Mouse (Mus musculus): ENCODE measurements around the gene Slain2. TPM values are rescaled to one million over a fixed set of nuclear protein-coding genes. Genes with fewer than 3 reads are reported as not detected.
"Not testable (repeated sequence)": the region's sequence is repeated elsewhere in the genome, so short reads cannot be mapped to it uniquely, and the experiment has no call there.

Gene Slain2
- polyA plus RNA-seq, 1 experiment from 2014 or later = 17.4 TPM

GRCm38 (mm10) chr5:72972934-72973333, 58.8 kb downstream of the Slain2 start:
- 0 out of 2 replicates have a peak, but pooled peaks have one; percentile 40 for ATAC-seq (ENCODE audit: low read depth)
- Histone ChIP-seq H3K4me2 (no peak overlapping the region), H3K27me3 (no peaks in the 10 kb centered on the region), H3K27ac (replicated peaks) (no peak overlapping the region), H3K9me3 (no peaks in the 10 kb centered on the region), H3K9ac (no peak overlapping the region), H3K4me3 (no peak overlapping the region), H3K36me3 (peaks cover 68% of the 10 kb centered on the region), H3K4me1 (replicated peaks) (no peaks in the 10 kb centered on the region)
- 56% methylated on average over 5 of the region's 5 CpGs for WGBS

- ATAC-seq (ENCODE audit: low read depth) = no peak
- peaks cover 62% of the 10 kb centered on the region for H3K36me3 ChIP-seq
- no peaks in the 10 kb centered on the region for H3K4me1 ChIP-seq (replicated peaks)
- no peak within 1 kb of the TSS for H3K4me2 ChIP-seq
- H3K9ac ChIP-seq = no peak within 1 kb of the TSS
- 94% methylated on average over 7 of the region's 7 CpGs for WGBS
- no peaks in the 10 kb centered on the region for H3K9me3 ChIP-seq
- no peak within 1 kb of the TSS for H3K27ac ChIP-seq (replicated peaks)
- no peaks in the 10 kb centered on the region for H3K27me3 ChIP-seq
- no peak within 1 kb of the TSS for H3K4me3 ChIP-seq
Observed at GRCm38 (mm10) chr5:72974602-72975001, 60.5 kb downstream of the Slain2 start, which contains the start of gene Gm10135. Gene Gm10135 (minus strand): TSS chr5:72974702.

- WGBS = 78% methylated on average over 6 of the region's 6 CpGs
- ATAC-seq (ENCODE audit: low read depth) = no peak
- H3K27me3 ChIP-seq = no peaks in the 10 kb centered on the region
Observed at GRCm38 (mm10) chr5:72975996-72976395, 61.9 kb downstream of the Slain2 start.

GRCm38 (mm10) chr5:72976539-72976938, 62.4 kb downstream of the Slain2 start:
- H3K36me3 ChIP-seq = peaks cover 66% of the 10 kb centered on the region
- no peak for ATAC-seq (ENCODE audit: low read depth)
- WGBS = 91% methylated on average over 4 of the region's 4 CpGs
- no peaks in the 10 kb centered on the region for H3K27me3 ChIP-seq
- no peak overlapping the region for H3K4me2 ChIP-seq
- H3K4me3 ChIP-seq = no peak overlapping the region
- H3K27ac ChIP-seq (replicated peaks) = no peak overlapping the region
- H3K9ac ChIP-seq = no peak overlapping the region
- no peaks in the 10 kb centered on the region for H3K9me3 ChIP-seq
- no peaks in the 10 kb centered on the region for H3K4me1 ChIP-seq (replicated peaks)

More at GRCm38 (mm10) chr5:72975996-72976395, 61.9 kb downstream of the Slain2 start:
- Histone ChIP-seq H3K27ac (replicated peaks) (no peak overlapping the region), H3K4me3 (no peak overlapping the region), H3K4me2 (no peak overlapping the region), H3K9ac (no peak overlapping the region), H3K9me3 (no peaks in the 10 kb centered on the region), H3K4me1 (replicated peaks) (no peaks in the 10 kb centered on the region), H3K36me3 (peaks cover 66% of the 10 kb centered on the region)

DNA sequence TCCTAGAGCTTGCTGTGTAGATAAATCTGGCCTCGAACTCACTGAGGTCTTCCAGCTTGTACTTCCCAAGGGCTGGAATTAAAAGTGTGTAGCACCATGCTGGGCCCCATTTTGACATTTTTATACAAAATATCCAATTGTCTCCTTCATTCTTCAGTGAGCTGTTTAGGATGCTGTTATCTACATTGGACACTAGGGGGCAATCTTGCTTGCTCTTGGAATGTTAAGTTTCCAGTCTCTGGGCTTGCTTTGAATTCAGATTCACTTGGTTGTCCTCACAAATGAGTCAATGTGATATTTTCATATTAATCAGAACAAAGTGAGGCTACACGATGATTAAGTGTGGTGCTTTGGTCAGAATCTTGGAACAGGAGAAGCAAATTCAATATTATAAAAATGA, 70.0 kb downstream of the Slain2 start:
- no peak overlapping the region for H3K27ac ChIP-seq (replicated peaks)
- H3K4me1 ChIP-seq (replicated peaks) = 0 out of 2 replicates have a peak, but pooled peaks cover 3% of the 10 kb centered on the region
- no peak overlapping the region for H3K4me3 ChIP-seq
- H3K9me3 ChIP-seq = no peaks in the 10 kb centered on the region
- 7% methylated on average over 2 of the region's 2 CpGs for WGBS
- no peak for ATAC-seq (ENCODE audit: low read depth)
- no peaks in the 10 kb centered on the region for H3K27me3 ChIP-seq
- H3K36me3 ChIP-seq = peaks cover 17% of the 10 kb centered on the region
- no peak overlapping the region for H3K9ac ChIP-seq
- H3K4me2 ChIP-seq = no peak overlapping the region

DNA sequence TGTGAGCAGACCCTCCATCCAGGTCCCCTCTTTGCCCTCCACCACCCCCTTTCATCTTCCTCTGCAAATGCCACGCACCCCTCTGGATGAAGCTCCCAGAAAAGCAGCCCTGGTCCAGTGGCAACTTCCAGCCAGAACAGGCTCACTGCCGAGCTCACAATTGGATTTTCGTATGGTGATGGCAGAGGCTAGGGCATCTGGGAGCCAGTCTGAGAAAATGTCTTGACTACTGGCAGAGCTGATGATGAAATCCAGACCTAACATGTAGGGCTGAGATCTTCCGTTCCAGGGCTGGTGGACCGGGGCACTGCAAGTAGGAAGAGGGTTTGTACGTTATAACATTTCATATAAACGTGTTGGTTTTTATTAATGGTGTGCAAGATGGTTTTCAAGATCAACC, 73.7 kb downstream of the Slain2 start:
- Histone ChIP-seq H3K4me3 (no peak overlapping the region), H3K4me2 (no peak overlapping the region), H3K9ac (no peak overlapping the region), H3K4me1 (replicated peaks) (peaks cover 7% of the 10 kb centered on the region; the same call in 1 of the 2 replicates), H3K9me3 (no peaks in the 10 kb centered on the region), H3K27me3 (no peaks in the 10 kb centered on the region), H3K27ac (replicated peaks) (no peak overlapping the region), H3K36me3 (no peaks in the 10 kb centered on the region)
- ATAC-seq (ENCODE audit: low read depth) = no peak
- WGBS = 89% methylated on average over 7 of the region's 7 CpGs

DNA sequence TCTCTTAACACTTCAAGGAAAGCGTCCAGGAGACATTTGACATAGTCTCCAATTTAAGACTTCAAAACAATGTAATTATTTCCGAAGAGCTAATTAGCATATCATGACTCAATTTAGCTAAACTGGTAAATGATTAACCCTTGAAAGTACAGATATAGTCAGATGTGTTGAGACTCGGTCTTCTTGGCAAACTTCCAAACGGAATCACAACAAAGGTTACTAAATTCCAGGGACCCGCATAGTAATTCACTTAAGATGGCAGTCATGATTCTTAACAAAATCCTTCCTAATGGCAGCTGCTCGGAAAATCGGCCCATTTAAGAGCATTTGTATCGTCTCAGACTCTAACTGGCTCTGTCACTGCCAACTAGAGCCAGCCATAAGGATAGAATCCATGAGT, 75.7 kb downstream of the Slain2 start:
- no peaks in the 10 kb centered on the region for H3K9me3 ChIP-seq
- ATAC-seq (ENCODE audit: low read depth) = no peak
- no peak overlapping the region for H3K27ac ChIP-seq (replicated peaks)
- H3K4me1 ChIP-seq (replicated peaks) = peaks cover 10% of the 10 kb centered on the region
- no peaks in the 10 kb centered on the region for H3K27me3 ChIP-seq
- no peaks in the 10 kb centered on the region for H3K36me3 ChIP-seq
- no peak overlapping the region for H3K4me3 ChIP-seq
- H3K4me2 ChIP-seq = no peak overlapping the region
- 64% methylated on average over 8 of the region's 8 CpGs for WGBS
- H3K9ac ChIP-seq = no peak overlapping the region

DNA sequence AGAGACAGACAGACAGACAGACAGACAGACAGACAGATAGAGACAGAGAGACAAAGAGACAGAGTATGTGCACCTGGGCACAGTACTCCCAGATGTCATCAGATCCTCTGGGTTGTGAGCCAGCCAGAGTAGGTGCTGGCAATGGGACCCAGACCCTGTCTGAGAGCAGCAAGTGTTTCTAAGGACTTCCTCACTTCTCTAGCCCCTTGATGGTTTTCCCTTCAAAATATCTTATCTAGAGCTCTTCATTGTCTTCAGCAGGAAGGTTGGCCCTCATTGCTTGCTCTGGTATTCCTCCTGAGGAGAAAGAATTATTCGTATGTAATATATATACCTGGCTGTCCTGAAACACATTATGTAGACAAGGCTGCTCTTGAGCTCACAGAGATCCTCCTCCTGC, 78.4 kb downstream of the Slain2 start:
- Histone ChIP-seq H3K36me3 (no peaks in the 10 kb centered on the region), H3K9me3 (no peaks in the 10 kb centered on the region), H3K27ac (replicated peaks) (no peak overlapping the region), H3K4me1 (replicated peaks) (peaks cover 18% of the 10 kb centered on the region), H3K9ac (no peak overlapping the region), H3K4me2 (no peak overlapping the region), H3K27me3 (no peaks in the 10 kb centered on the region), H3K4me3 (no peak overlapping the region)
- 93% methylated on average over 1 of the region's 1 CpGs for WGBS
- no peak for ATAC-seq (ENCODE audit: low read depth)

GRCm38 (mm10) chr5:72994424-72994823, 80.3 kb downstream of the Slain2 start:
- H3K9me3 ChIP-seq = no peaks in the 10 kb centered on the region
- peaks cover 18% of the 10 kb centered on the region for H3K4me1 ChIP-seq (replicated peaks)
- H3K4me2 ChIP-seq = no peak overlapping the region
- WGBS = 36% methylated on average over 8 of the region's 8 CpGs
- no peak for ATAC-seq (ENCODE audit: low read depth)
- no peak overlapping the region for H3K4me3 ChIP-seq
- no peaks in the 10 kb centered on the region for H3K27me3 ChIP-seq
- H3K9ac ChIP-seq = no peak overlapping the region
- H3K36me3 ChIP-seq = no peaks in the 10 kb centered on the region
- H3K27ac ChIP-seq (replicated peaks) = no peak overlapping the region

DNA sequence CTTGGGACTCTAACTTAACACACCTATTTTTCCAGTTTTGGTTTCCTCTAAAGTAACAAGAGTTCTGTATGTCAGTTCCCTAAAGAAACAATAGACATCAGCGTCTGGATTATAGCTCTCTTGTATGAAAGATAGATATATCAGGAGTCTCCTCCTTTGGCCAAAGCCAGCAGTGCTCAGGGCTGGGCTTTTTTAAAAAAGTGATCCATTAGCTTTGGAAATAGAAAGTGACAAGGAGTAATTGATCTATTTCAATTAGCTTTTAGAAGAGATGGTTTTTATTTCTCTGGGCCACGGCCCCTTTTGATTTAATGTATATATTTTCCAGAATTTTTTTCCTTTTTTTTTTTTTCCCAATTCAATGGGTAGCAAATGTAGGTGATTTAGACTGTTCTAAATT, 80.8 kb downstream of the Slain2 start:
- Histone ChIP-seq H3K27me3 (no peaks in the 10 kb centered on the region), H3K9me3 (no peaks in the 10 kb centered on the region), H3K9ac (no peak overlapping the region), H3K27ac (replicated peaks) (no peak overlapping the region), H3K4me3 (no peak overlapping the region), H3K4me1 (replicated peaks) (peaks cover 18% of the 10 kb centered on the region), H3K36me3 (no peaks in the 10 kb centered on the region), H3K4me2 (no peak overlapping the region)
- 50% methylated on average over 2 of the region's 2 CpGs for WGBS
- ATAC-seq (ENCODE audit: low read depth) = no peak

GRCm38 (mm10) chr5:72995379-72995778, 81.3 kb downstream of the Slain2 start:
- Histone ChIP-seq H3K9me3 (no peaks in the 10 kb centered on the region), H3K36me3 (no peaks in the 10 kb centered on the region), H3K4me2 (no peak overlapping the region), H3K27me3 (no peaks in the 10 kb centered on the region), H3K4me1 (replicated peaks) (peaks cover 18% of the 10 kb centered on the region), H3K9ac (no peak overlapping the region), H3K27ac (replicated peaks) (no peak overlapping the region), H3K4me3 (no peak overlapping the region)
- 26% methylated on average over 10 of the region's 10 CpGs for WGBS
- no peak; the same call in 1 of the 2 replicates for ATAC-seq (ENCODE audit: low read depth)

DNA sequence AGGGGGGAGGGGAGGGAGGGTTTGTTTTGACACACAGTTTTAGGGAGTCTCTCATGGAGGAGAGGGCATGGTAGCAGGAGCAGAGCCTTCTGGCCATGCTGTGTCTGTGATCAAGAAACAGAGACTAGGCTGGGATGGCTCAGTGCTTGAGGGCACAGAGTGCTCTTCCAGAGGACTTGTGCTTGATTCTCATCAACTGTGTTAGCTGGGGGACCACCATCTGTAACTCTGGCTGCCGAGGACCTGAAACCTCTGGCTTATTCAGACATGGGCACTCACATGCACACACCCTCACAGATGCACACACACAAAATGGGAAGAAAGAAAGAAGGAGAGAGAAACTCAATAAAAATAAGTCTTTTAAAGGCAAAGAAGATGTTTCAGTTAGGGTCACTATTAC, 84.4 kb downstream of the Slain2 start:
- not testable (repeated sequence) for H3K4me2 ChIP-seq; H3K36me3 ChIP-seq; H3K4me3 ChIP-seq; ATAC-seq (ENCODE audit: low read depth); H3K9me3 ChIP-seq; H3K27me3 ChIP-seq; H3K27ac ChIP-seq (replicated peaks); H3K9ac ChIP-seq
- whole genome bisulfite sequencing = 95% methylated on average over 1 of the region's 1 CpGs
- peaks cover 14% of the 10 kb centered on the region for H3K4me1 ChIP-seq (replicated peaks)

GRCm38 (mm10) chr5:73004046-73004445, 89.9 kb downstream of the Slain2 start:
- ATAC-seq (ENCODE audit: low read depth) = no peak
- H3K4me2 ChIP-seq = no peak overlapping the region
- H3K4me1 ChIP-seq (replicated peaks) = peaks cover 8% of the 10 kb centered on the region
- peaks cover 26% of the 10 kb centered on the region for H3K27me3 ChIP-seq
- H3K9me3 ChIP-seq = no peaks in the 10 kb centered on the region
- 81% methylated on average over 5 of the region's 5 CpGs for WGBS
- H3K36me3 ChIP-seq = no peaks in the 10 kb centered on the region
- no peak overlapping the region for H3K4me3 ChIP-seq
- H3K27ac ChIP-seq (replicated peaks) = no peak overlapping the region
- H3K9ac ChIP-seq = no peak overlapping the region

Measured in neural tube, embryonic 13.5 days (tissue).